Mouse (Mus musculus) fat pad, adult 2 months (tissue): ENCODE measurements around the gene Vash2.
"Not testable (repeated sequence)": the region's sequence is repeated elsewhere in the genome, so short reads cannot be mapped to it uniquely, and the experiment has no call there.

ENCODE experiments used
- DNase-seq: peaks from one replicate; pipeline ENCODE4 v3.0.0-alpha.2; 2011; ENCODE audit warnings: low read depth, low spot score; ENCODE audit errors: extremely low read depth

The Vash2 gene

GRCm38 (mm10) chr1:190979100-190979563, at the start of gene Vash2:
Gene Vash2 (minus strand): TSS chr1:190979296.
- DNase-seq, result no peak

GRCm38 (mm10) chr1:191026021-191026713, 47.1 kb upstream of the Vash2 start, which contains the start of gene Flvcr1:
Gene Flvcr1 (minus strand): TSS chr1:191026158.
- peak; percentile 93 for DNase-seq

GRCm38 (mm10) chr1:191025016-191026012, 46.2 kb upstream of the Vash2 start:
- DNase-seq, result no peak

DNA sequence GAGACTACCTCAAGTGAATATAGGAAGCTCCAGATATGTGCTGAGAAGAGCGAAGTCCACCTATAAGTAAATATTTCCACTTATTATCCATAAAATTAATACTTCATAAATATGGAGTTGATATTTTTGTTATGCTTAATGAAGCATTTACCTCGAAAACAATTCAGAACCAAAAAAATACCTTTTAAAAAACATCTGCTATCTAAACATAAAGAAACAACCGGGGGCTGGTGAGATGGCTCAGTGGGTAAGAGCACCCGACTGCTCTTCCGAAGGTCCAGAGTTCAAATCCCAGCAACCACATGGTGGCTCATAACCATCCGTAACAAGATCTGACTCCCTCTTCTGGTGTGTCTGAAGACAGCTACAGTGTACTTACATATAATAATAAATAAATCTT, 44.7 kb upstream of the Vash2 start:
- DNase-seq, result not testable (repeated sequence)

DNA sequence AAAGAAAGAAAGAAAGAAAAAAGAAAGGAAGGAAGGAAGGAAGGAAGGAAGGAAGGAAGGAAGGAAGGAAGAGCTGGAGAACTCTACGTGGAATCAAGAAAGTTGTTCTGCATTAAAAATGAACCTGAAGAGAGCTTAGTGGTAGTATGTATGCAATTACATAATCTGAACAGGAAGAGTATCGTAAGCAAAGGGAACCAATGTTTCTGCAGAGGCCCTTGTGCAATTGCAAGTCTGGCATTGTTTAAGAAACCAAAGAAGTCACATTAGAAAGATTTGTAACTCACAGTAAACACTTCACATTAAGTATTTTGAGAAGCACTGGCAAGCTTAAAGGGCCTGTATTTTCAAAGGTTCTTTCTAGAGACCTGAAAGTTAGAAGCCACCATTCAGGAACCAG, 44.0 kb upstream of the Vash2 start:
- no peak for DNase-seq

GRCm38 (mm10) chr1:191021016-191021415, 41.9 kb upstream of the Vash2 start:
- no peak for DNase-seq

DNA sequence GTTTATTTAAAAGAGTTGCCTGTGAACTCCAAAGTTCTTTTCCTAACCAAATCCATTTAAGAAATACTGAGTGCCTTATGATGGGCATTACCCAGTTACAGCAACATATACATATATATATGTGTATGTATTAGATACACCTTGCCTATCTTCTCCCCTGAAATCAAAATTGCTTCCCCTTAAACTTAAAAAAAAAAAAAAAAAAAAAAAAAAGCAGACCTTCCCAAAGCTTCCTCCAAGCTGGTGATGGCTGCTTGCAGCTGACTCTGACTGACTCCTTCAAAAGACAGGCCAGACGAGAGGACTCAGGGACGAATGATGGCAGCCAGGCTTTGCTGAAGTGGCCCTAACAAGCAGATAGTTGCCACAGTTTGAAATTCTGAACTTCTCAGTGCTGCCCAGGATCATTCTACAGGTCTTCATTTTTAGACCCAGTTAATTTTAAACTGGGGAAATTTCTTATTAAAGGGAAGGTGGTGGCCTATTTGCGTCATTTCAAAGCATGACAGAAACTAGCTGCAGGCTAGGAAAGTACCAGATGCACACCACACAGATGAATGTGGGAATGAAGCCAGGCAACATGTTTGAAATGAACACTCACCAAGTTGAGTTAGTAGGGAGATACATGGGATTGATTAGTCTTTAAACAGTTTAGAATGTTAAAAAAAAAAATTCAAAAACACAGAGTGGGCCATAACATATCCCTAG, 41.3 kb upstream of the Vash2 start:
- DNase-seq, result no peak

- DNase-seq, result no peak
Measured at GRCm38 (mm10) chr1:191019803-191020202, 40.7 kb upstream of the Vash2 start.

- no peak for DNase-seq
Measured at GRCm38 (mm10) chr1:191014271-191014670, 35.2 kb upstream of the Vash2 start.

DNA sequence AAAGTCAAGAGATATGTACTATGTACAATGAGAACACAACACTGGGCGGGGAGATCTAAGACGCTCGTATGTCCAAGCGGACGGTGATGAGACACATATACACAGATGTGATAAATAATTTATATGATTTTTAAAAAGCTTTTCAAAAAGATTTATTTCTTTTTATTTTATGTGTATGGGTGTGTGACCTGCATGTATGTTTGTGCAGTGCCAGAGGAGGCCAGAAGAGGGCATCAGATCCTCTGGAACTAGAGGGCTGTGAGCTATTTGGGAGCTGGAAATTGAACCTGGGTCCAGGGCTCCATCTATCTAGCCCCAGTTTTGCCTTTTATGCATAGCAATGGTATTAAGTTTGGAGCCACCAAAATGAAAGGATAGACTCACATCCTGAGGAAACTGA, 29.6 kb upstream of the Vash2 start:
- DNase-seq, result no peak

GRCm38 (mm10) chr1:191002201-191002600, 23.1 kb upstream of the Vash2 start:
- DNase-seq, result no peak

DNA sequence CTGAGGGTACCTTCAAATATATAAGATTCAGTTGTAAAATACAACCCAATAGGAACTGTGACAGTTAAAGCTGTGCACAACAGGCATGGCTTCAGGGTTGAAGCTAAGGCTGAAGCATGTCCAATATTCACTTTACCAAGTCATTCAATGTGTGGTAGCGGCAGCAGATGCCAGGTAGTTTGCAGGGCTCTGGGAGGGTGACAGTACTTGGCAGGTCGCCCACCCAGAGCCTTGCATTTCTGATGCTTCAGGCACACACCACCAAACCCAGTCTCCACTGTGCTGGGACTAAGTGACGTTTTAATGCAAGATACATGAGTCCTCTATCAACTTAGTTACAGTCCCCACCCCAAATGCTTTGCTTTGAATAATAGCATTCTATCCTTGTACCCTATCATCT, 21.6 kb upstream of the Vash2 start:
- DNase-seq, result no peak

DNA sequence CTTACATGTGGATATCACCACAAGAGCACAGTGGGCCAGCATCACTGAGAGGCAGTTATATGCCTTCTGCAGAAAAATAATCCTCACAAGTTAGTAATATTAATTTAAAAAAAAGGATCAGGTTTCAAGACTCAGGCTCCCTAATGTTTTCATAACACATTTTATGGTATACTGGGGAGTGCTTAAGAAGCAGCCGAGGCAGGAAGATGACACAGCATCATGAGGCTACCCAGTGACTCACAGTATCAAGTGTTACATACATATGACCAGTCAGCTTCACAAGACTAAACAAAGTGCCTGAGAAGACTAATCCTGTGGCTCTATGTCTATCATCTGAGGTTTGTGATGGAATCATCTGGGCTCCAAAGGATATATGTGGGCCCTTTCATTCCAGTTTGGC, 18.9 kb upstream of the Vash2 start:
- DNase-seq, result no peak

- no peak for DNase-seq
Measured at GRCm38 (mm10) chr1:190996346-190996877, 17.3 kb upstream of the Vash2 start.

- no peak for DNase-seq
Measured at GRCm38 (mm10) chr1:190995548-190995947, 16.5 kb upstream of the Vash2 start.

DNA sequence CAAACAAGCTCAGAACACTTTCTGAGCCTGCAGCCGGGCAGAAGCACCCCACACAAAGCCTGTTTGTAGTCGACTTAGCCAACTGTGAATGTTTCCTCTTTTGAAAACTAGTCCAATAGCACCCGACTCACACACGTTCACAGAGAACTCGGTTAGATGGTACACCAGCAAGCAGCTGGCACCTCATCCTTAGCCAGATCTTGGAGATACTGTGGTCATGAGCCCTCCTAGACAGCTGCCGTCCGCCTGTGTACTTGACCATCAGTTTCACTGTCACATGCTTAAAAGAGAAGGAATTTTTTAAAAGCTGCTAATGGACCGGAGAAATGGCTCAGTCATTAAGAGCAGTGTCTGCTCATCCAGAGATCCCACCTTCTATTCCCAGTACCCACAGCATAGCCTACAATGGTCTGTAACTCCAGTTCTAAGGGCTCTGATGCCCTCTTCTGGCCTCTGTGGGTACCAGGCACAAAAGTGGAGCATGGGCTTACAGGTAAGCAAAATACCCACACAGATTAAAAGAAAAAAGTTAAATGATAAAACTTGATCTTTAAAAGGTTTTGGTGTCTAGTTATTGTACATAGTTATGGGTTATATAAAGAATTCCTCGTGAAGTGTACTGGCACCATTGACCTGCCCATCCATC, 10.5 kb upstream of the Vash2 start:
- no peak for DNase-seq

- no peak for DNase-seq
Measured at GRCm38 (mm10) chr1:190981412-190981811, 2.3 kb upstream of the Vash2 start.

DNA sequence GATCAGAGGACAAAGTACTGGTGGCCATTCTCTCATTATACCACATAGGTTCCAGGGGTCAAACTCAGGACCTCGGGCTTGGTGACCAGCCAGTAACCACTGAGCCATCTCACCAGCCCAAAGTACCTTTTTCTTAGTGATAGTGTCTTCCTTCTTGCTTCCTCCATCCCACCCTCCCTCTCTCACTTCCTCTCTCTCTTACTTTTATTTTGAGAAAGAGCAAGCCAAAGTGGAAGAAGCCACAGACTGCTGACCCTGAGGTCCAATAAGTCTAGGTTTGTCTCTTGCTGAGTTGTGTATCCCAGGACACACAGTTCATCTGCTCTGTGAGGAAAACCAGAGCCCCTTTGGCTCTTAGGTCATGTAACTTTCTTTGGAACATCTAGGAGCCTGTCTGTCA, 1.4 kb upstream of the Vash2 start:
- no peak for DNase-seq

DNA sequence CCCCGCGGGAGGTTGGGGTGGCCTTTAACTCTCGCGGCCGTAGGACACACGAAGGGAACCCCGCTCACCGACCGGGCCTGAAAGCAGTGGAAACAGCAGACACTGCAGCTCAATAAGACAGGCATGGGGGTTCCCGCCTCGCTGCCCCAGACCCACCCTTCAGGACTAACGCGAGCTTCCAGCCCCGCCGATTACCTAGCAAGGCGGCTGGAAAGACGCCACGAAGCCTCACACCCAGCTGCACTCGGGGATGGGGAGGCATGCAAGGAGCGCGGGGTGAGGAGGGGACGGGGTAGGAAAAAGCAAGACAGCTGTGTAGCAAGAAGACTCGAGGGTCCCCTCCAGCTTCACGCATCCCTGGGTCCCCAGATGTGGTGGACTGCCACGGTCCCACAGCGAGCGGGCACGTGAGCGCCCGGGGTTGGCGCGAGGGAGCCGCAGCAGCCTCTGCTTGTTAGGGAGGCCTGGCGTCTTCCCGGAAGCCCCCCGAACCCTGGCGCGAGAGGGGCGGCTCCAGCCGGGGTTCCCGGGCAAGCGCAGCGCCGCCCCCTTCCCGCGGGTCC, 504 bp downstream of the Vash2 start:
- DNase-seq, result no peak

- DNase-seq, result no peak
Measured at GRCm38 (mm10) chr1:190978001-190978400, 1.1 kb downstream of the Vash2 start.
